Mouse (Mus musculus): ENCODE results near the gene Lypd6b. TPM values are rescaled to one million over a fixed set of nuclear protein-coding genes. Genes with fewer than 3 reads are reported as not detected.

The Lypd6b gene
- polyA plus RNA-seq, 1 experiment from 2014 or later: 12.5 TPM

DNA sequence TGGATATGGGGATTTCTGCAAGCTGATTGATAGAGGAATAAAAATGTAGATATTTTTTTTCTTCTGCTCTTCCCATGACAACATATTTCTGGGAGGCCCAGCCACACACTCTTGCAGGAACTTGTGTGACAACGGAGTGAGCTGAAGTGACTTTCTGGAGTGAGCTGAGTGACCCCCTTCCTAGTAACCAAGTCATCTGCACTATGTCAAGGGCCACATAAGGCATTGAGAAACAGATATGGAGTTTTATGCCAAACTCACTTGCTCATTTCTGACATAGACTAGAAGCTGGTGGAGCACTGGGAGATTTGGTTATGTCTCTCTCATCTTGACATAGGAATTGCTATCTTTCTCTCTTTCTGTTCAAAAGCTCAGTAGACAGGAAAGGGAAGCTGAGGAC lies 62.3 kb downstream of the Lypd6b start:
- Histone ChIP-seq H3K4me1 (0 out of 2 replicates have a peak, but pooled peaks cover 4% of the 10 kb centered on the region), H3K9ac (no peak overlapping the region), H3K27me3 (no peaks in the 10 kb centered on the region), H3K36me3 (no peaks in the 10 kb centered on the region), H3K9me3 (replicated peaks) (no peaks in the 10 kb centered on the region), H3K4me3 (replicated peaks) (no peak overlapping the region), H3K4me2 (replicated peaks) (no peak overlapping the region), H3K27ac (replicated peaks) (no peak overlapping the region)
- 68% methylated on average over 1 of the region's 1 CpGs for WGBS
- no peak for ATAC-seq (ENCODE audit: insufficient number of reproducible peaks, low FRiP score, low TSS enrichment, low read depth)

- no peaks in the 10 kb centered on the region for H3K36me3 ChIP-seq
- H3K4me2 ChIP-seq (replicated peaks): no peak overlapping the region
- no peak overlapping the region for H3K9ac ChIP-seq
- H3K4me1 ChIP-seq: no peaks in the 10 kb centered on the region
- ATAC-seq (ENCODE audit: insufficient number of reproducible peaks, low FRiP score, low TSS enrichment, low read depth): no peak
- no peak overlapping the region for H3K27ac ChIP-seq (replicated peaks)
- H3K27me3 ChIP-seq: no peaks in the 10 kb centered on the region
- no peaks in the 10 kb centered on the region for H3K9me3 ChIP-seq (replicated peaks)
- H3K4me3 ChIP-seq (replicated peaks): no peak overlapping the region
Observed at GRCm38 (mm10) chr2:49851977-49852376, 64.5 kb downstream of the Lypd6b start.

DNA sequence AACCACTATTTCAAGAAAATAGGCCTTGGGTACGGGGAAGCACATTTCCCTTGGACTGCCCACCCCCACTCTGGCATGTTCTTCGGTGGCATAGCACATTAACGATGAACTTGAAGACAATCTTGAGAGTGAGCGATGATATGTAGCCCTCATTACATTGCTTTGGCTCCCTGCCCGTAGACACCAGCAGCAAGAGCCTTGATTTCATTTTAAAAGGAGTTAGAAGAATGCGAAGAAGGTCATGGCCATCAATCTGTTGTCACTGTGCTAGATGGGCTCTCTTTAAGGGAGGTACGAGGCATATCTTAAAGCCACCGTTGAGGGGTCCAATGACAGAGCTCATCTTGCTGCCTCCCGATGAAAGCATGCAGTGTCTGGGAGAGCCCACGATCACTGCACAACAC lies 68.7 kb downstream of the Lypd6b start:
- Histone ChIP-seq H3K4me1 (no peaks in the 10 kb centered on the region), H3K4me2 (replicated peaks) (no peak overlapping the region), H3K9me3 (replicated peaks) (no peaks in the 10 kb centered on the region), H3K36me3 (no peaks in the 10 kb centered on the region), H3K4me3 (replicated peaks) (no peak overlapping the region), H3K27me3 (no peaks in the 10 kb centered on the region), H3K27ac (replicated peaks) (no peak overlapping the region), H3K9ac (no peak overlapping the region)
- WGBS: 59% methylated on average over 10 of the region's 10 CpGs
- ATAC-seq (ENCODE audit: insufficient number of reproducible peaks, low FRiP score, low TSS enrichment, low read depth): no peak

DNA sequence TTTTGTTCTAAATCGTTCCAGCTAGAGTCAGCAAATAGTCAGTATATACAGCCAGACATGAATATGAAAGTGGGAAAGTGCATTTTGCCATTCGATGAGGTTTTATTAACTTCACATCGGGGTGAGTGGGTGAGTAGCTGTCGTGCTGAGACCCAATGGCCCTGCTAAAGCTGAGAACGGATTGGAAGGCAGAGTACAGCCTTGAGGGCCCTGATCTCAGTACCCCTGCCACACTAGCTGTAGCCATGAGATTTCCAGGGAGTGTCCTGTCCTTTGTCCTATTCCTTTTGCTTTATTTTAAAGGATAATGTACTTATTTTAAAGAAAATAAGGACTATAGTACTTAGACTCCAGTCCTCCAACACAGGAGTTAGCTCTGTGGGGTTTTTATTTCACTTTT lies 69.1 kb downstream of the Lypd6b start:
- Histone ChIP-seq H3K36me3 (no peaks in the 10 kb centered on the region), H3K4me3 (replicated peaks) (no peak overlapping the region), H3K4me1 (no peaks in the 10 kb centered on the region), H3K9ac (no peak overlapping the region), H3K9me3 (replicated peaks) (no peaks in the 10 kb centered on the region), H3K4me2 (replicated peaks) (no peak overlapping the region), H3K27ac (replicated peaks) (no peak overlapping the region), H3K27me3 (no peaks in the 10 kb centered on the region)
- ATAC-seq (ENCODE audit: insufficient number of reproducible peaks, low FRiP score, low TSS enrichment, low read depth): no peak
- WGBS: 77% methylated on average over 5 of the region's 5 CpGs

- Histone ChIP-seq H3K36me3 (no peaks in the 10 kb centered on the region), H3K27me3 (no peaks in the 10 kb centered on the region), H3K9me3 (replicated peaks) (no peaks in the 10 kb centered on the region), H3K4me2 (replicated peaks) (no peak overlapping the region), H3K27ac (replicated peaks) (no peak overlapping the region), H3K9ac (no peak overlapping the region), H3K4me1 (no peaks in the 10 kb centered on the region), H3K4me3 (replicated peaks) (no peak overlapping the region)
- ATAC-seq (ENCODE audit: insufficient number of reproducible peaks, low FRiP score, low TSS enrichment, low read depth): 0 out of 2 replicates have a peak, but pooled peaks have one; percentile 39
- 43% methylated on average over 11 of the region's 11 CpGs for WGBS
Observed at GRCm38 (mm10) chr2:49860219-49860962, 72.9 kb downstream of the Lypd6b start.

GRCm38 (mm10) chr2:49860969-49861592 lies 73.6 kb downstream of the Lypd6b start:
- H3K4me2 ChIP-seq (replicated peaks): no peak overlapping the region
- ATAC-seq (ENCODE audit: insufficient number of reproducible peaks, low FRiP score, low TSS enrichment, low read depth): no peak; the same call in 1 of the 2 replicates

GRCm38 (mm10) chr2:49861658-49862057 lies 74.2 kb downstream of the Lypd6b start:
- Histone ChIP-seq H3K27ac (replicated peaks) (no peak overlapping the region), H3K4me1 (no peaks in the 10 kb centered on the region), H3K27me3 (no peaks in the 10 kb centered on the region), H3K9me3 (replicated peaks) (no peaks in the 10 kb centered on the region), H3K36me3 (no peaks in the 10 kb centered on the region), H3K4me3 (replicated peaks) (no peak overlapping the region), H3K9ac (no peak overlapping the region), H3K4me2 (replicated peaks) (no peak overlapping the region)
- 71% methylated on average over 8 of the region's 8 CpGs for WGBS
- no peak for ATAC-seq (ENCODE audit: insufficient number of reproducible peaks, low FRiP score, low TSS enrichment, low read depth)

More at GRCm38 (mm10) chr2:49860969-49861592, 73.6 kb downstream of the Lypd6b start:
- Histone ChIP-seq H3K27me3 (no peaks in the 10 kb centered on the region), H3K9ac (no peak overlapping the region), H3K9me3 (replicated peaks) (no peaks in the 10 kb centered on the region), H3K4me3 (replicated peaks) (no peak overlapping the region), H3K27ac (replicated peaks) (no peak overlapping the region), H3K4me1 (no peaks in the 10 kb centered on the region), H3K36me3 (no peaks in the 10 kb centered on the region)
- 30% methylated on average over 10 of the region's 12 CpGs for WGBS

DNA sequence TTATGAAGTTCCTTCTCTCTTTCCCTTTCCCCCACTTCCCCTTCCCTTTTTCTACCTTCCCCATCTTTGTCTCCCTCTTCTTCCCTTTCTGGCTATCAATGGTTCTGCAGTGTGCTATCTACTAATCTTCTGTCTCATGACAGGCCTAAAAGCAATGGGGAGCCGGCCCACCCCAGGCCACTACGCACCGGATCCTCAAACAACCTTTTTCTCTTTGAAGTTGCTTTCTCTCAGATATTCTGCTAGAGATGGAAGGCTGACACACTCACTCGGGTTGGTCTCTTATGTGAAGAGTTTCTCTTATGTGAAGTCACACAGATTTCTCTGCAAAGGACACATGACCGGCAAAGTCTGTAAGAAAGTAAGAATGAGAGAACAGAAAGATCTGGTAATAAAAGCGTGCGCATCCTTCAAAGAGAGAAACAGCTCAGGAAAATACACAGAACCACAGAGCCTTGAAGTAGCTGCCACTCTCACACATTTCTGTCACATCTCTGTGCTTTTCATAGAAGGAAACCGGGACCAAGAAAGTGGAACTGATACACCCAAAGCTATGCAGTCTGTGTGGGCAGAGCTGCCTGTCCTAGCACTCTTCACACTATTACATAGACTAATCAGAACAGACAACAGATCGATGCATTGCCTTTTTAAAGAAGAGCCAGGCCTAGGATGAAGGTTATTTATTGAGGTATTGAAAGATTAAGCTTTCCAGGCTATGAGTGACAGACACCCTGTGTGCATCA lies 80.8 kb downstream of the Lypd6b start:
- Histone ChIP-seq H3K9ac (no peak overlapping the region), H3K4me3 (replicated peaks) (no peak overlapping the region), H3K36me3 (no peaks in the 10 kb centered on the region), H3K9me3 (replicated peaks) (no peaks in the 10 kb centered on the region), H3K4me1 (no peaks in the 10 kb centered on the region), H3K4me2 (replicated peaks) (no peak overlapping the region), H3K27me3 (no peaks in the 10 kb centered on the region), H3K27ac (replicated peaks) (no peak overlapping the region)
- ATAC-seq (ENCODE audit: insufficient number of reproducible peaks, low FRiP score, low TSS enrichment, low read depth): no peak
- WGBS: 85% methylated on average over 9 of the region's 9 CpGs

DNA sequence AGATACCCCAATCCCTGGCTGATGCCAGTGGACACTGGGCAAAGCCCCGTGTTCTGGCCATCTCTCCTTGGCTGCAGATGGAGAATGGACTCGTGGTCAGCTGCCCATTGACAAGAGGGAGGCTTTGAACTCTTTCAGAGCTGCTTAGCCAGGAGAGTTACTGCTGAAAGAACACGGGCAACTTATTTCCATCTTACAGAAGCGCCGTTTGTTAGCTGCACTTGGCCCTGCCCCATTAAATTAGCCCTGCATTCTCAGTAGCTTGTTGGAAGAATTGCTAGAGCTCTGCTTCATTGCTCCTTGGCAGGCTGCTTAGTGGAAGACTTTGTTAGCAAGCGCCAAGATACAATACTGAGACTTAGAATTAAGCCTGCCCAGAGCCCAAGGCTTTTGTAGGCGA lies 81.6 kb downstream of the Lypd6b start:
- Histone ChIP-seq H3K36me3 (no peaks in the 10 kb centered on the region), H3K9ac (no peak overlapping the region), H3K27ac (replicated peaks) (no peak overlapping the region), H3K4me1 (no peaks in the 10 kb centered on the region), H3K27me3 (no peaks in the 10 kb centered on the region), H3K9me3 (replicated peaks) (no peaks in the 10 kb centered on the region), H3K4me2 (replicated peaks) (no peak overlapping the region), H3K4me3 (replicated peaks) (no peak overlapping the region)
- WGBS: 75% methylated on average over 7 of the region's 7 CpGs
- ATAC-seq (ENCODE audit: insufficient number of reproducible peaks, low FRiP score, low TSS enrichment, low read depth): no peak

DNA sequence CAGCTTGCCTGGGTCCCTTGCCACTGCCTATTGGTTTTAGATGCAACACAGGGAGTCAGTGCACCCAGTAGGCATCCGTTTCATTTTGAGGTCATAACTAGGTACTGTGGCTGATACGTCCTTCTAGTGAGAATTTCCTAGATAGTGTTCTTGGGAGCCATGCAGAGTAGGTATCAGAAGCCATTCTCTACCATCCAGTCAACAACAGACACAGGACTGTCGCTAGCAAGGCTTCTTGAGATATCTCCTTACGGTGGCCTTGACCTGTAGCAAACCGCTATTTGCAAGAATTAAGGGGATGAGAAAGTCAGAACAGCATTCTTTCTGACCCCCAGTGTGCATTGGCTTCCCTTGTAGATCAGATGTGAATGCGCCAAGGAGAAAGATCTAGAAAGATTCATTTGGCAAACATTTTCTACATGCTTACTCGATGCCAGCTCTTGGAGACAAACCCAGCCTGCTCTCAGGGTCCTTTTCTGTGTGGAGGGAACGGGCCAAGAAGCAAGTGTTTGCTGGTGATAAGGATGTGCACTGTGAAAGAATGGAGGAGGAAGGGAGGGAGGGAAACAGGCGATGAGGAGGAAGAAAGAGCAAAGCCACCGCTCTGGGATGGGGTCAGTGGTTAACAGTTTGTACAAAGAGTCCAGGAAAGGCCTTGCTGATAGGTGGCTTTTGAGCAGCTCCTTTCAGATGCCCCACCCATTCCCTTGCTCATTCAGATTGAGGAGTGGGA lies 82.5 kb downstream of the Lypd6b start:
- H3K27me3 ChIP-seq: no peaks in the 10 kb centered on the region
- no peaks in the 10 kb centered on the region for H3K9me3 ChIP-seq (replicated peaks)
- ATAC-seq (ENCODE audit: insufficient number of reproducible peaks, low FRiP score, low TSS enrichment, low read depth): no peak
- 84% methylated on average over 10 of the region's 10 CpGs for WGBS
- no peaks in the 10 kb centered on the region for H3K4me1 ChIP-seq
- no peaks in the 10 kb centered on the region for H3K36me3 ChIP-seq
- no peak overlapping the region for H3K9ac ChIP-seq
- H3K4me3 ChIP-seq (replicated peaks): no peak overlapping the region
- no peak overlapping the region for H3K27ac ChIP-seq (replicated peaks)
- H3K4me2 ChIP-seq (replicated peaks): no peak overlapping the region

- no peaks in the 10 kb centered on the region for H3K27me3 ChIP-seq
- no peaks in the 10 kb centered on the region for H3K4me1 ChIP-seq
- ATAC-seq (ENCODE audit: insufficient number of reproducible peaks, low FRiP score, low TSS enrichment, low read depth): no peak
- 74% methylated on average over 1 of the region's 1 CpGs for WGBS
- H3K4me2 ChIP-seq (replicated peaks): no peak overlapping the region
- no peak overlapping the region for H3K9ac ChIP-seq
- no peaks in the 10 kb centered on the region for H3K36me3 ChIP-seq
- H3K9me3 ChIP-seq (replicated peaks): no peaks in the 10 kb centered on the region
- no peak overlapping the region for H3K27ac ChIP-seq (replicated peaks)
- no peak overlapping the region for H3K4me3 ChIP-seq (replicated peaks)
Observed at GRCm38 (mm10) chr2:49871012-49871411, 83.5 kb downstream of the Lypd6b start.

Data from embryonic facial prominence, embryonic 15.5 days (tissue).